Mouse (Mus musculus) right cerebral cortex, postnatal 36 days (tissue): ENCODE measurements at regions not wholly inside any gene's neighbourhood (a gene's known extent, or its start where the extent isn't known, plus 50 kb on each side); places are given as distances from the start of the nearest gene placed in this dataset.

ENCODE experiments used
- DNase-seq, 2 experiments: peaks; one replicate each; pipeline ENCODE4 v3.0.0; 2022; ENCODE audit warnings: low spot score in 2 of 2, mixed read lengths in 1 of 2

- no peak for DNase-seq
Measured at GRCm38 (mm10) chr4:53915326-53915725, 89.5 kb downstream of the Tmem38b start.

- peak; percentile 21 to 25 for DNase-seq
Measured at GRCm38 (mm10) chr4:53919188-53919587, 93.3 kb downstream of the Tmem38b start.

- no peak for DNase-seq
Measured at GRCm38 (mm10) chr4:53920587-53920986, 94.7 kb downstream of the Tmem38b start.

- no peak for DNase-seq
Measured at GRCm38 (mm10) chr4:53931068-53931467, 105.2 kb downstream of the Tmem38b start.

- peak; percentile 15 to 20 for DNase-seq
Measured at GRCm38 (mm10) chr4:53931499-53931898, 105.7 kb downstream of the Tmem38b start.

GRCm38 (mm10) chr4:53935306-53935705, 109.5 kb downstream of the Tmem38b start:
- DNase-seq = no peak

- DNase-seq = no peak
Measured at GRCm38 (mm10) chr4:53948736-53949135, 122.9 kb downstream of the Tmem38b start.

GRCm38 (mm10) chr4:53949164-53949563, 123.3 kb downstream of the Tmem38b start:
- no peak for DNase-seq

GRCm38 (mm10) chr4:53950496-53950895, 124.7 kb downstream of the Tmem38b start:
- no peak for DNase-seq

GRCm38 (mm10) chr4:53951003-53951733, 125.3 kb downstream of the Tmem38b start:
- DNase-seq = no peak

- DNase-seq = no peak
Measured at GRCm38 (mm10) chr4:53951734-53952109, 125.9 kb downstream of the Tmem38b start.

GRCm38 (mm10) chr4:53952288-53952687, 126.4 kb downstream of the Tmem38b start:
- no peak for DNase-seq

- no peak for DNase-seq
Measured at GRCm38 (mm10) chr4:53962458-53962857, 136.6 kb downstream of the Tmem38b start.

- no peak for DNase-seq
Measured at GRCm38 (mm10) chr4:53970461-53970860, 144.6 kb downstream of the Tmem38b start.

- DNase-seq = no peak
Measured at GRCm38 (mm10) chr4:53970960-53971359, 145.1 kb downstream of the Tmem38b start.

GRCm38 (mm10) chr4:53976036-53976638, 150.3 kb downstream of the Tmem38b start:
- no peak for DNase-seq

GRCm38 (mm10) chr4:53986519-53987301, 160.9 kb downstream of the Tmem38b start:
- no peak for DNase-seq

GRCm38 (mm10) chr4:53987536-53987935, 161.7 kb downstream of the Tmem38b start:
- DNase-seq = no peak

- DNase-seq = no peak
Measured at GRCm38 (mm10) chr4:54021069-54021829, 195.4 kb downstream of the Tmem38b start.

- no peak for DNase-seq
Measured at GRCm38 (mm10) chr4:54021861-54022385, 196.1 kb downstream of the Tmem38b start.

- no peak for DNase-seq
Measured at GRCm38 (mm10) chr4:54026919-54027318, 201.1 kb downstream of the Tmem38b start.
